Mouse (Mus musculus): ENCODE measurements around the gene Nagk.
A peak's percentile ranks its signal among the peaks of the same experiment; 100 is the strongest.
"Not testable (repeated sequence)": the region's sequence is repeated elsewhere in the genome, so short reads cannot be mapped to it uniquely, and the experiment has no call there.

The Nagk gene

DNA sequence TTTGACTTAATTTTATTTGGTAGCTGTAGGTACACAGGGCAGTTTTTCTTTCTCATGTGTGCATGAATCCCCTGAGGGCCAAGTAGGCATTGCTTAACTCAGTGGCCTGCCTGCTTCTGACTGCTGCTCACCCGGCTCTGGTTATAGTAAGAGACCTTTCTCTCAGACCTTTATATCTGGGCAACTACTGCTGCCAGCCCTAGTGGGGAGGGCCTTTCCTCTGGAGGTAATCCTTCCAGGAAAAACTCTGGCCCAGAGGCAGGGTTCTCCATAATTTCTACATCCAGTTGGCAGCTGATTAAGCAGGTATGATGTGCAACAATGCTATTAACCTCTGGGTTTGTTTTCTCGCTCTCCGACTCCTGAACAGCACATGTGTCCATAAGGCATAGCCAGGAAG, 8.1 kb downstream of the Nagk start:
- DNase-seq (ENCODE audit: extremely low read depth, low read depth): no peak

DNA sequence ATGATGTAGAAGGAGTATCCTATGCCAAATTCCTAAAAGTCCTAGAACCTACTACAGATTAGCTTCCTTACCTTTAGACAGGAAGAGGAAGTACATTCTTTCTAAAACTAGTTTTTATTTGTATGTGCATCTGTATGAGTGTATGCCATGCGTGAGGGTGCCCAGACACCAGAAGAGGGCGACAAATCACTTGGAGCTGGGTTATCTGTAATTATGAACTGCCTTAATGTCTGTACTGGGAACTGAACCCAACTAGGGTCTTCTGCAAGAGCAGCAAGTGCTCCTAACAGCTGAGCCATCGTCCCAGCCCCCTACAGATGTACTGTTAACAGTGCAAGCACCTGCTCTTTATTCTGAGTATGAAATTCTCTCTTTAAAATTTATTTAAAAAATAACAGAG, 21.0 kb downstream of the Nagk start:
- no peak for DNase-seq (ENCODE audit: extremely low read depth, low read depth)

DNA sequence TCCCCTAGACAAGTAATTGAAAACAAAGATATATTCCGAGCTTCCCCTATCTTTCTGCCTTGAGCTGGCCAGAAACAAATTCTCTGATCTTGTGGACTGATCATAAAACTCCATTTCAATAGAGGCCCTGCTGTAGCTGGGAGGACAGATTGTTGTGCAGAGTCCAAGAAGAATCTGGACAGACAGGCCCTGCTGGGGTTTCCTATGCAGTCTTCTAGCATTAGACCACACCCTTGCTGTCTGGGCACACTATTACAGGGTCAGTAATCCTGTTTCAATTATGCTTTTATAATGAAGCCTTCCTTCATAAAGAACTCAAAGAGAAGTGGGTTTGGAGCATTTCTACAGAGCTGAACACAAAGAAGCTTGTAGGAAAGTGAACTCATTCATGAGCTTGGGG, 24.2 kb downstream of the Nagk start:
- DNase-seq (ENCODE audit: extremely low read depth, low read depth): no peak

DNA sequence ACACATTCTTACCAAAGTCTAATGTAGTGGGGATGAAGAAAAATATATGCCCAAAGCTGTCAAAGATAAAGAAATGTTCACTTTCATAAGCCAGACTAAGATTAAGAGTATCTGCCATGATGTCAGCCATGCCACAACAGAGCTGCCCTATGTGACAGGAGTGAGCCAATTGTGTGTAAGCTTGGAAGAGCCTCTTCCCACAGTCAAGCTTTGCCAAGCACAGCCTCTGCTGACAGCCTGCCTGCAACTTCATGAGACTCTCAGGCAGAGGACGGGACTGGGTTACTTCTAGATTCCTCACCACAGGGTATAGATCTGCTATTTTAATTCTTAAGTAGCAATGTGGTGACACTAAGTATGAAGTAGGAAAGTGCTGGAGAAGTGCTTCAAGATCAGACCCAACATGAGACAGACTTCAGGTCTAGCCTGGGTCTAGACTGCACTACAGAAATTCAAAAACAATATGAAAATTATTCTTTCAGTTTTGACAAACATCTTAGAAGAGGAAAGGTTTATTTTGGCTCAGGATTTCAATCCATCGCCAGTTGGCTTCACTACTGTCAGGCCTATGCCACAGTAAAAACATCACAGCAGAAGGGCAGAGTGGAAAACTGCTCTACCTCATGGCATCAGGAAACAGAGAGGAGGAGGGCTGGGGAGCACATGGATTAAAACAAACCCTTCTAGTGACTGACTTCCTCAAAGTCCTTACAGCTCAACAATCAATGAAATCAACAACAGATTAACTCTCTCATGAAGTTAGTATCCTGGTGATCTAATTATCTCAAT, 26.1 kb downstream of the Nagk start:
- no peak for DNase-seq (ENCODE audit: extremely low read depth, low read depth)

DNA sequence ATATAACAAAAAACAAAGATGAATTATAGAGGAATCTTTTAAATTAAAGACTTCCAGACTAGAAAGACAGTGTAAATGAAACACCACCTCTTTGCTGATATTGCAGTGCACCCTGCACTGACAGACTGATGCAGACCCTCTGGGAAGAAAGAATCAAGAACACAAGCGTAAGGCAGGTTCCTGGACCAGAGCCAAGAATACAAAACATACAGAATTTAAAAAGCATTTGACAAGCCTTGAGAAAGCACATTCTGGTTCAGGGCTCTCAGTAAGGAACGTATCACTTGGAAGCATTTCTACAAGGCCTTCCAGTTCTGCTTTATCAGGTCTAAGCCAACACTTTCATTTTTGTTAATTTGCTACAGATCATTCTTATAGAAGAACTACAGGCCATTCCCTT, 27.1 kb downstream of the Nagk start:
- DNase-seq (ENCODE audit: extremely low read depth, low read depth): no peak

DNA sequence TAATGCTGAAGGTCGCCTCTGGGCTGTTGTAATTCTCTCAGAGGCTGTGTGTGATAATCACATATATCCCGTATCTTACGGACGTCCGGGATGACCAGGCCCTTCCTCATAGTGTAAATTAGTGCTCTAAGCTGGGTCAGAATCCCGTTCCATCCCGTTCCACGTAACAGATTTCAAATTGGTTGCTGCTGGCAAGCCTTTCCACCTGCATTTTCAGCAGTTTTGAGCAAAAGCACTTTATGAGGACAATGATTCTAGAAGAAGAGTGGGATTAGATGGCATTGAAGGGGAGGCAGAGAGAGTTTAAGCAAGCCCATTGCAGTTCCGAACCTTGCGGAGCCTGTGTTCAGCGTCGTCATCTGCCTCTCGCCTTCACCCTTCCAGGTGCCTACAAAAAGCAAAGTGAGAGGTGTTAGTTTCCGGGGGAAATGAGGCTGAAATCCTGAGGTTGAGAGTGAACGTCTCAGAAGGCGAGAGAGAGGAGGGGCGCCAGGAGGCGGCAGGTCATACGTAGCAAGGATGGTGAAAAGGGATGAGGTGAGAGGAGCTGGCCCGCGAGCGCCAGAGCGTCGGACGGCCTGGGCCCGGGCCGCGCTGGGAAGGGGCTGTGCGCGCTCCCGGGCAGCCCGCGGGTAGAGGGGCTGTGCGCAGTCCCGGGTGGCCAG, 36.3 kb downstream of the Nagk start:
- peak; percentile 28 for DNase-seq (ENCODE audit: extremely low read depth, low read depth)

DNA sequence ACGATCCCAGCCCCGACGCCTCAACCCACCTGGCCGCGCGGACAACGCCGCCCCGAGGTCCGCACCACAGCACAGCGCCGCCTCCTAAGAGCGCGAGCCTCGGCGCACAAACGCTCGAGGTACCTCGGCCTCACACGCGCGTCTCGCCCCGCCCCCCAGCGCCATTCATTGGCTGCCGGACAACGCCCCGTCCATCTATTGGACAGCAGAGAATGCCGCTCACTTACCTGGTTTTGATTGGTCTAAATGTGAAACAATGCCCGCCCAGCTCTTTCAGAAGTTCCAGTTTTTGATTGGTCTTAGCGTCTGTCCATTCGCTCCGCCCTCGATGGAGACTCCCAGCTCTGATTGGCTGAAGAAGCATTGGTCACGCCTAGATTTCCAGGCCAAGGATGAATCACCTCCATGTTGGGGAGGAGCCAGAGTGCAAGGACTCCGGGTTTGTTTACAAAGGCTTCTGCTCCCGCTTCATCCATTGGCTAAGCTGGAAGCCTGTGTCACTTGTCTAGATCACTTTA, 36.9 kb downstream of the Nagk start, which contains the start of gene Paip2b:
Gene Paip2b, minus strand, starts transcription at position 136 of the 518 bp plus-strand sequence.
- peak; percentile 99 for DNase-seq (ENCODE audit: extremely low read depth, low read depth)

DNA sequence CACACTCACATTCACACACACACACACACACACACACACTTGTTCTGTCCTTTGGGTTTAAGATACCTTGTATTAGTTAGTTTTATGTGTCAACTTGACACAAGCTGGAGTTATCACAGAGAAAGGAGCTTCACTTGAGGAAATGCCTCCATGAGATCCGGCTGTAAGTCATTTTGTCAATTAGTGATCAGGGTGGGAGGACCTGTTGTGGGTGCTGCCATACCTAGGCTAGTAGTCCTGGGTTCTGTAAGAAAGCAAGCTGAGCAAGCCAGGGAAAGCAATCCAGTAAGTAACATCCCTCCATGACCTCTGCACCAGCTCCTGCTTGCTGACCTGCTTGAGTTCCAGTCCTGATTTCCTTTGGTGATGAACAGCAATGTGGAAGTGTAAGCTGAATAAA, 37.6 kb downstream of the Nagk start:
- DNase-seq (ENCODE audit: extremely low read depth, low read depth): not testable (repeated sequence)

DNA sequence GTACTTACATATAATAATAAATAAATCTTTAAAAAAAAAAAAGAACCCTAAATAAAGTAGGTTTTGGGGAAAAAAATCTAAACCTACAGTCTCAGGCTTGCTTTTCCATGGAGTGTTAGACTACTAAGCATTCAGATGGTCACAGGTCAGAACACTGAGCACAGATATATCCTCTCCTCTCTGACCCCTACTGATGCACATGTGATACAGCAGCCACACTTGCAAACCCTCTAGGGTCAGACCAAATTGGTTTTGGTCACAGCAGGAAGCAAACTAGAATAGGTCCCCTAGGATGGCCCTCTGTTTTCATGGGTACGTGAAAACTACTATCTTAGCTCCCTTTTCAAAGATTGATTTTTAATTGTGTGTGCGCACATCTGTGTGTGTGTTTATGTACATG, 42.0 kb downstream of the Nagk start:
- no peak for DNase-seq (ENCODE audit: extremely low read depth, low read depth)

DNA sequence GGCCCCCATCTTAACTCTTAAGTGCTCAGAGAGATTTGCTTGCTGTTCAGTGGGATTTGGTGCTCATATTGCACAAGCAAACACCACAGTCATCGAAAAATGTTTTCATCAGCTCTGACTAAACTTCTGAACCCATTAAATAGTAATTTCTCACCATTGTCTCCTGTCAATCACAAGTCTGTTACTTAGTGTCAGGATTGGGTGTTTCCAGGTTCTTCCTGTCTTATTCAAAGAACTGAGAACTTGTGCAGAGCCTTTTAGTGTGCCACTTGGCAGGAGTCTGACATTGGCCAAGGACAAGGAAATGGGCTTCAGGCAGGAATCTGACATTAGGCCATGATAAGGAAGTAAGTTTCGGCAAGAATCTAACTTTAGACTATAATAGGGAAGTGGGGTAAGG, 43.3 kb downstream of the Nagk start:
- no peak for DNase-seq (ENCODE audit: extremely low read depth, low read depth)

DNA sequence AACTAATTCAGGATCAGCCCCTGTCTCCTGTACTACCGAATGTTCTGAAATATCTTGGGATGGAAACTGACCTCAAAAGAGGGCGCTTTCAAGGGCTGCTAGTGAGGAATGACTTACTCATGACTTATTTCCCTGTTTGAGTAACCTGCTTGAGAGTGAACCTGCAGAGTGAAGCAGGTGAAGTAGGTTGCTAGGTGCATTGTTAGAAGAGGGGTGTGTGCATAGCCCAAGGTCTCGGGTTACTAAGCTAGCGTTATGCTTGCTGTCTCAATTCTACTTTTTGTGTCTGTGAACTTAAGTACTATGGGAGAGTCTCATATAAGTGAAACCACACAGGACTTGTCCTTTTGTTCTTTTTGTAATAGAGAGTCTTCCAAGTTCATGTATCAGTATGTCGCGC, 45.3 kb downstream of the Nagk start:
- DNase-seq (ENCODE audit: extremely low read depth, low read depth): no peak

DNA sequence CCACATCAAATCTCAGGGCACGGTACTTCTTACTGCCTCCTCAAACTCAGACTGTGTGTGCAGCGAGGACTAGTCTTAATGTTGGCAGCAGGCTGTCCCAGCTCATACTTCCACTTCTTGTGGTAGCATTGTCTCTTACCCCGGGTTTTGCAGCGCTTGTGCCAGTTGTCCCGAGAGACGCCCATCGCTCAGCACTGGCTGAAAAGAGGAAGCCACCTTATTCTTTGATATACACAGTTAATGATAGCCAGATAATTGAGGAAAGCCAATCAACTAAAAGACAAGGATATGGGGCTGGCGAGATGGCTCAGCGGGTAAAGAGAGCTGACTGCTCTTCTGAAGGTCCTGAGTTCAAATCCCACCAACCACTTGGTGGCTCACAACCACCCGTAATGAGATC, 50.1 kb downstream of the Nagk start:
- peak; percentile 78 for DNase-seq (ENCODE audit: extremely low read depth, low read depth)

DNA sequence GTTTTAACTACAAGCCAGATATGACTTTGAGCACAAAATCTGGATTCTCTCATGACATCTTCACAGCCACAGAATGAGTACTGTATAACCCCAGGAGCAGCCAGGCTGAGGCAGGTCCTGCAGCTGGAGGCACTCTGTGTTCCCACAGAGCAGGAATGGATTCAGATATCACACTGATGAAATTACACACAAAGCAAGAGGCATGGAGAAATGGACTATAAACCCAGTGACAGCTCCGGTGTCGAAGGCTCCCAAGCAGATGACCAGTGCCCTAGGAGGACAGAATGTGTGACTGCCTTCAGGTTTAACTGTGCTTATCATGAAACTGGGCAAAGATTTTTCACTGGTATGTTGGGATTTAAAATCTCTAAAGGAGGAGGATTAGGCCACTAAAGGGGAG, 51.4 kb downstream of the Nagk start:
- DNase-seq (ENCODE audit: extremely low read depth, low read depth): no peak

DNA sequence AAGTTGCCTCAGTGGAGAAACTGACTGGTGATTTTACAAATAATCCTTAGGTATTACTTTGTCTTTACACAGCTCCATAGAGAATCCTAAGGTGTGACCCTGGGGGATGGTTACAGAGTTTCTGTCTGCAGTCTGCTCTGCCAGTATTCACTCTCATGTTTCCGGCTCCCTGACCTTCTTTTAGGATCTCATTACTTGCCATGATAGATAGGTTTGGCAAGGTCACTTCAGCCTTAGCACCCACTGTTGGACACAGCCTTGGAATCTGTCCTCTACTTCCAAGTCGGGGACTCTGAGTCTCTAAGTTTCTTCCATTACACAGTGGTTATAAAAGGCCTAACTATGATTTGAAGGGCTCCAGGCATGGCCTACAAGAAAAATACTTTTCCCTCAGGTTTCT, 54.7 kb downstream of the Nagk start:
- no peak for DNase-seq (ENCODE audit: extremely low read depth, low read depth)
